Mouse (Mus musculus): Measurements from ENCODE around the gene Gm9913.

GRCm38 (mm10) chr2:125512544-125512943 lies 7.7 kb downstream of the Gm9913 start:
- TF ChIP-seq TAL1 (IDR thresholded peaks at IDR 0.05; ENCODE audit: low read length) (no peak), GATA1 (IDR thresholded peaks at IDR 0.05; ENCODE audit: low read length) (no peak)
